Mouse (Mus musculus): ENCODE measurements around the gene Lhx5. TPM values are rescaled to one million over a fixed set of nuclear protein-coding genes. Genes with fewer than 3 reads are reported as not detected.

Lhx5 gene
- polyA plus RNA-seq, 1 experiment from 2014 or later: not detected

DNA sequence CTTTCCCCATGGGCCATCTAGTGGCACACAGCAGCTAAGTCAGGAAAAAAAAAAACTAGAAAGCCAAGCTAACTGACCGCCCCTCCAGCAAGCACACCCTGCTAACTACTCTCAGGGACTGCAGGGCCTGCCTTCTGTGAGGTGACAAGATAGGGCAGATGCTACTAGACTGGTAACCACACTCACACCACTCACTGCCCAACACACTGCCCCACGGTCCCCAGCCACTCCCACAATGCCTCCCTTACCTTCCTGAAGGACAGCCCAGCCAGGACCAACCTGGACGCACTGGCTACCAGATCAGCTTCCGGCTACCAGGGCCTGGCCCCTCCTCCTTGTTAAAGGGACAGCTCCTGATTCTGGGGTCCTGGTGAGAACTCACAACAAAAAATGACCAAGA is 35.5 kb downstream of the Lhx5 start:
- ATAC-seq: peak; percentile 43
- Histone ChIP-seq H3K27me3 (ENCODE audit: insufficient read depth, low read length) (0 out of 2 replicates have a peak, but pooled peaks cover 8% of the 10 kb centered on the region), H3K4me2 (ENCODE audit: low read depth, low read length) (peak overlapping the region; percentile 53), H3K4me3 (ENCODE audit: low read depth, low read length) (peak overlapping the region; percentile 17; the same call in 1 of the 2 replicates), H3K27ac (ENCODE audit: low read depth) (peak overlapping the region; percentile 59), H3K9ac (replicated peaks) (0 out of 2 replicates have a peak overlapping the region, but pooled peaks have one; percentile 16), H3K4me1 (ENCODE audit: insufficient read depth) (peaks cover 20% of the 10 kb centered on the region), H3K9me3 (ENCODE audit: low read length) (no peaks in the 10 kb centered on the region), H3K36me3 (replicated peaks; ENCODE audit: insufficient read depth, low read length) (no peaks in the 10 kb centered on the region)
- peak; percentile 62 for DNase-seq
- TF ChIP-seq EP300 (IDR thresholded peaks at IDR 0.05; ENCODE audit: low read depth): no peak
- no peak for TF ChIP-seq CTCF (IDR thresholded peaks at IDR 0.05; ENCODE audit: low read depth)
- WGBS (ENCODE audit: insufficient replicate concordance): 17% methylated on average over 4 of the region's 4 CpGs

DNA sequence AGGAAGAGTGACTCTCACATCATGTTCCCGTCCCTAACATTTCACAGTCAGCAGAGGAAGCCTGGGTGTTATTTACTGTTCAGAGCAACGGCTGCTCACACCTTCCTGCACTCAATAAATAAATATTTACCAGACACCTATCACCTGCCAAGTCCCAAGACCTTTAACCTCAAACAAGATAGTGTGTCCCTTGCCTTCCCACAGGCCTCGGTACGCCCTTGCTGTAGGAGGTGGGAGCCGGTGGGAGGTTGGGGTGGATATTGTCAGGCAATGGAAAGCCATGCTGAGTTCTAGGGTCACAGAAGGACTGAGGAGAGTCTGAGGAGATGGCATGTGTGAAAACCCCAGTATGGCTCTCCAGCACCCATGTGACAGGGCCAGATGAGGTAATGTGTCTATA is 36.8 kb downstream of the Lhx5 start:
- no peaks in the 10 kb centered on the region for H3K9me3 ChIP-seq (ENCODE audit: low read length)
- no peak overlapping the region; the same call in 1 of the 2 replicates for H3K9ac ChIP-seq (replicated peaks)
- TF ChIP-seq EP300 (IDR thresholded peaks at IDR 0.05; ENCODE audit: low read depth) (peak; percentile 63), CTCF (IDR thresholded peaks at IDR 0.05; ENCODE audit: low read depth) (no peak)
- peaks cover 20% of the 10 kb centered on the region for H3K4me1 ChIP-seq (ENCODE audit: insufficient read depth)
- peak; percentile 59 for DNase-seq
- WGBS (ENCODE audit: insufficient replicate concordance): 68% methylated on average over 5 of the region's 5 CpGs
- no peak overlapping the region for H3K4me2 ChIP-seq (ENCODE audit: low read depth, low read length)
- H3K27ac ChIP-seq (ENCODE audit: low read depth): peak overlapping the region; percentile 80
- H3K36me3 ChIP-seq (replicated peaks; ENCODE audit: insufficient read depth, low read length): no peaks in the 10 kb centered on the region
- H3K27me3 ChIP-seq (ENCODE audit: insufficient read depth, low read length): 0 out of 2 replicates have a peak, but pooled peaks cover 3% of the 10 kb centered on the region
- no peak overlapping the region for H3K4me3 ChIP-seq (ENCODE audit: low read depth, low read length)
- peak; percentile 72 for ATAC-seq

- H3K4me1 ChIP-seq (ENCODE audit: insufficient read depth): peaks cover 20% of the 10 kb centered on the region
- no peaks in the 10 kb centered on the region for H3K9me3 ChIP-seq (ENCODE audit: low read length)
- no peak overlapping the region for H3K4me2 ChIP-seq (ENCODE audit: low read depth, low read length)
- DNase-seq (no peak), ATAC-seq (no peak)
- no peaks in the 10 kb centered on the region for H3K36me3 ChIP-seq (replicated peaks; ENCODE audit: insufficient read depth, low read length)
- TF ChIP-seq EP300 (IDR thresholded peaks at IDR 0.05; ENCODE audit: low read depth): no peak
- no peak for TF ChIP-seq CTCF (IDR thresholded peaks at IDR 0.05; ENCODE audit: low read depth)
- H3K9ac ChIP-seq (replicated peaks): no peak overlapping the region; the same call in 1 of the 2 replicates
- H3K4me3 ChIP-seq (ENCODE audit: low read depth, low read length): no peak overlapping the region
- H3K27me3 ChIP-seq (ENCODE audit: insufficient read depth, low read length): 0 out of 2 replicates have a peak, but pooled peaks cover 2% of the 10 kb centered on the region
- WGBS (ENCODE audit: insufficient replicate concordance): 63% methylated on average over 6 of the region's 6 CpGs
- H3K27ac ChIP-seq (ENCODE audit: low read depth): peak overlapping the region; percentile 80
These were observed 37.3 kb downstream of the Lhx5 start for GRCm38 (mm10) chr5:120468830-120469229.

GRCm38 (mm10) chr5:120471538-120471937 is 40.0 kb downstream of the Lhx5 start:
- WGBS (ENCODE audit: insufficient replicate concordance): 46% methylated on average over 4 of the region's 4 CpGs
- Histone ChIP-seq H3K4me3 (ENCODE audit: low read depth, low read length) (no peak overlapping the region), H3K27me3 (ENCODE audit: insufficient read depth, low read length) (0 out of 2 replicates have a peak, but pooled peaks cover 4% of the 10 kb centered on the region), H3K36me3 (replicated peaks; ENCODE audit: insufficient read depth, low read length) (no peaks in the 10 kb centered on the region), H3K4me2 (ENCODE audit: low read depth, low read length) (no peak overlapping the region), H3K9me3 (ENCODE audit: low read length) (no peaks in the 10 kb centered on the region), H3K4me1 (ENCODE audit: insufficient read depth) (peaks cover 19% of the 10 kb centered on the region), H3K27ac (ENCODE audit: low read depth) (peak overlapping the region; percentile 72), H3K9ac (replicated peaks) (no peak overlapping the region)
- ATAC-seq (peak; percentile 72), DNase-seq (peak; percentile 74)
- TF ChIP-seq EP300 (IDR thresholded peaks at IDR 0.05; ENCODE audit: low read depth) (peak; percentile 76; the same call in 1 of the 2 replicates), CTCF (IDR thresholded peaks at IDR 0.05; ENCODE audit: low read depth) (no peak)

GRCm38 (mm10) chr5:120472770-120473169 is 41.3 kb downstream of the Lhx5 start, which contains the start of gene Sdsl:
Gene Sdsl (minus strand): TSS chr5:120472810.
- TF ChIP-seq EP300 (IDR thresholded peaks at IDR 0.05; ENCODE audit: low read depth) (peak; percentile 61; the same call in 1 of the 2 replicates), CTCF (IDR thresholded peaks at IDR 0.05; ENCODE audit: low read depth) (no peak)
- Histone ChIP-seq H3K4me1 (ENCODE audit: insufficient read depth) (peaks cover 8% of the 10 kb centered on the region), H3K4me2 (ENCODE audit: low read depth, low read length) (no peak within 1 kb of the TSS), H3K9me3 (ENCODE audit: low read length) (no peaks in the 10 kb centered on the region), H3K27ac (ENCODE audit: low read depth) (peak within 1 kb of the TSS; percentile 72), H3K9ac (replicated peaks) (no peak within 1 kb of the TSS), H3K27me3 (ENCODE audit: insufficient read depth, low read length) (0 out of 2 replicates have a peak, but pooled peaks cover 4% of the 10 kb centered on the region), H3K4me3 (ENCODE audit: low read depth, low read length) (no peak within 1 kb of the TSS), H3K36me3 (replicated peaks; ENCODE audit: insufficient read depth, low read length) (no peaks in the 10 kb centered on the region)
- peak; percentile 61 for DNase-seq
- ATAC-seq: peak; percentile 62
- 57% methylated on average over 8 of the region's 8 CpGs for WGBS (ENCODE audit: insufficient replicate concordance)

- Histone ChIP-seq H3K4me1 (ENCODE audit: insufficient read depth) (peaks cover 8% of the 10 kb centered on the region), H3K9me3 (ENCODE audit: low read length) (no peaks in the 10 kb centered on the region), H3K9ac (replicated peaks) (no peak overlapping the region), H3K27me3 (ENCODE audit: insufficient read depth, low read length) (0 out of 2 replicates have a peak, but pooled peaks cover 4% of the 10 kb centered on the region), H3K36me3 (replicated peaks; ENCODE audit: insufficient read depth, low read length) (no peaks in the 10 kb centered on the region), H3K4me2 (ENCODE audit: low read depth, low read length) (no peak overlapping the region), H3K4me3 (ENCODE audit: low read depth, low read length) (no peak overlapping the region), H3K27ac (ENCODE audit: low read depth) (0 out of 2 replicates have a peak overlapping the region, but pooled peaks have one; percentile 29)
- TF ChIP-seq CTCF (IDR thresholded peaks at IDR 0.05; ENCODE audit: low read depth) (no peak), EP300 (IDR thresholded peaks at IDR 0.05; ENCODE audit: low read depth) (no peak)
- ATAC-seq (no peak), DNase-seq (no peak)
- WGBS (ENCODE audit: insufficient replicate concordance): 75% methylated on average over 2 of the region's 2 CpGs
These were observed 41.9 kb downstream of the Lhx5 start for GRCm38 (mm10) chr5:120473361-120473760.

Measured in liver, postnatal 0 days (tissue).